Comparison of ENCODE assay signal across 18 mouse cellular contexts in the genomic region with DNA sequence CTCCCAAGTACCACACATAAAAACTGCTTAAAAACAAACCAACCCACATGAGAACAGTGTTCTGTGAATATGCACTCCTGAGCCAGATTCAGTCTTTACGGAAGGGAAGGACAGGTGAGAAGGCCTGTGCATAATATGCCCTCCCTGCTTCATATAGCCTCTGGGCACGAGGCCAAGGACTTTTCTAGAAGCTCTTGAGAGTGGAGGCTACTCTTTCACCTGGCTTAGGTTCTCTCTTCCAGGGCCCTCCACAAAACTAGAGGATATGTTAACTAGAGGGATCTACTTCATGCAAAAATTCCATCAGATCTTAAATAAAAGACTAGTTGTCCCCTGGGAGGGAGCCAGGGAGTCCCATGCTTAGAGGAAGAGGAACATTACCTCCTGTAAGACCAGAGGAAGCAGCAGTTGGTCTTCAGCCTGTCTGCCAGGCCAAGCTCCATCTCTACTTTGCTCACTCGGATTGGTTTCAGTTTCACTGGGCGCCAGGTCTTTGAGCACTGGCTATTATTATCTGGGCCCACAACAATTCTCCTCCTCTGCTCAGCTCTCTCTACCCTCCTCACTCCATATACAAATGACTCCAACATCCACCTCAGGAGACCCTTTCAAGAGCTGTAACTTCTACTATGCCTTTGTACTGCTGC.
A peak's percentile ranks its signal among the peaks of the same experiment; 100 is the strongest.
DNase-seq lines count a peak whose midpoint lies in the region; ATAC-seq and TF ChIP-seq lines count a peak whose summit lies in the region.
"Had no signal": no experiment of that assay in that cellular context is flagged by ENCODE, and none has a peak within 500 bp of the region (broad histone marks: within the 10 kb centered on the region; RNA-seq: fewer than 3 reads in every experiment).

No protein-coding gene starts in this region.

- no peaks in the 10 kb centered on the region for H3K9me3 ChIP-seq in lung, embryonic 15.5 days
- H3K9me3 ChIP-seq in MEL (replicated peaks; ENCODE audit: insufficient read depth, low read length): no peaks in the 10 kb centered on the region
- H3K9me3 ChIP-seq in liver, postnatal 0 days (ENCODE audit: low read length): no peaks in the 10 kb centered on the region
- H3K9me3 ChIP-seq: embryonic facial prominence, embryonic 10.5 days; G1E; kidney, embryonic 15.5 days; limb, embryonic 15.5 days; midbrain, embryonic 12.5 days; neural tube, embryonic 12.5 days had no signal

- TF ChIP-seq CTCF in lung, adult 2 months (IDR thresholded peaks at IDR 0.05; ENCODE audit: insufficient read depth, low read length): no peak
- TF ChIP-seq CTCF in MEL (IDR thresholded peaks at IDR 0.05 in 2 of 3, conservative IDR thresholded peaks at IDR 0.05 in 1 of 3; ENCODE audit: control insufficient read depth in 1 of 3, insufficient read depth in 1 of 3, low read depth in 2 of 3, low read length in 3 of 3, poor library complexity in 1 of 3, severe bottlenecking in 1 of 3): no peak
- TF ChIP-seq CTCF in liver, postnatal 0 days (IDR thresholded peaks at IDR 0.05; ENCODE audit: low read depth): no peak

- no peaks in the 10 kb centered on the region for H3K36me3 ChIP-seq in lung, embryonic 15.5 days
- no peaks in the 10 kb centered on the region; a peak in 1 of 4 replicates for H3K36me3 ChIP-seq in MEL (ENCODE audit: control insufficient read depth in 1 of 2, insufficient read depth in 2 of 2, low read length in 2 of 2)
- H3K36me3 ChIP-seq in liver, postnatal 0 days (replicated peaks; ENCODE audit: insufficient read depth, low read length): no peaks in the 10 kb centered on the region; the same call in 1 of the 2 replicates
- H3K36me3 ChIP-seq: embryonic facial prominence, embryonic 10.5 days; kidney, embryonic 15.5 days; midbrain, embryonic 12.5 days; neural tube, embryonic 12.5 days had no signal

- no peak for DNase-seq in lung, adult 2 months
- peak; percentile 11 for DNase-seq in MEL (ENCODE audit: low read depth, low spot score)
- peak; percentile 15 for DNase-seq in lung, postnatal 36 days
- DNase-seq in liver, postnatal 0 days: no peak
- DNase-seq in adrenal gland, postnatal 36 days: no peak
- no peak for DNase-seq in liver
- DNase-seq: cerebellum, adult 8-10 months; gastrocnemius, postnatal 10 days; right cerebral cortex, adult 18-20 months had no signal

- peaks cover 5% of the 10 kb centered on the region; the same call in 1 of the 2 replicates for H3K4me1 ChIP-seq in lung, embryonic 15.5 days
- peaks cover 10% of the 10 kb centered on the region; the same call in 1 of the 2 replicates for H3K4me1 ChIP-seq in lung, adult 2 months (ENCODE audit: control insufficient read depth, insufficient read depth, low read length)
- H3K4me1 ChIP-seq in MEL (ENCODE audit: control insufficient read depth in 1 of 2, insufficient read depth in 2 of 2, low read length in 2 of 2): no peaks in the 10 kb centered on the region; a peak in 1 of 4 replicates
- H3K4me1 ChIP-seq in liver, postnatal 0 days (ENCODE audit: insufficient read depth): no peaks in the 10 kb centered on the region
- H3K4me1 ChIP-seq: kidney, embryonic 15.5 days; limb, embryonic 15.5 days; neural tube, embryonic 12.5 days had no signal

- no peak for TF ChIP-seq POLR2A in lung, adult 2 months (IDR thresholded peaks at IDR 0.05; ENCODE audit: borderline replicate concordance, extremely low read depth, low read depth, low read length)
- TF ChIP-seq POLR2A in MEL (IDR thresholded peaks at IDR 0.05; ENCODE audit: control insufficient read depth in 1 of 2, insufficient read depth in 1 of 2, low read depth in 1 of 2, low read length in 2 of 2, poor library complexity in 1 of 2): no peak

- ATAC-seq in lung, embryonic 15.5 days (ENCODE audit: borderline replicate concordance, extremely low read depth, low FRiP score, low TSS enrichment): no peak
- peak; percentile 73 for ATAC-seq in common myeloid progenitor, adult 5-6 weeks (replicated peaks; ENCODE audit: low read depth, poor library complexity, severe bottlenecking)
- ATAC-seq in liver, postnatal 0 days: no peak
- ATAC-seq: CD4-positive, CD25-positive, alpha-beta regulatory T cell, adult 4 months had no signal

- WGBS in lung, embryonic 15.5 days: 79% methylated on average over 4 of the region's 4 CpGs
- 49% methylated on average over 4 of the region's 4 CpGs for whole genome bisulfite sequencing in lung, adult 2 months
- WGBS in liver, postnatal 0 days (ENCODE audit: insufficient replicate concordance): 71% methylated on average over 4 of the region's 4 CpGs

- TF ChIP-seq RAD21 in MEL (IDR thresholded peaks at IDR 0.05; ENCODE audit: low read depth, low read length): no peak

- no peak for TF ChIP-seq EP300 in MEL (IDR thresholded peaks at IDR 0.05; ENCODE audit: low read depth in 1 of 2, low read length in 2 of 2)
- no peak for TF ChIP-seq EP300 in liver, postnatal 0 days (IDR thresholded peaks at IDR 0.05; ENCODE audit: low read depth)

- no peak overlapping the region for H3K4me2 ChIP-seq in lung, embryonic 15.5 days
- H3K4me2 ChIP-seq in liver, postnatal 0 days (ENCODE audit: low read depth, low read length): no peak overlapping the region
- H3K4me2 ChIP-seq: kidney, embryonic 15.5 days; limb, embryonic 15.5 days; midbrain, embryonic 12.5 days; neural tube, embryonic 12.5 days had no signal

- H3K27me3 ChIP-seq in lung, embryonic 15.5 days: no peaks in the 10 kb centered on the region
- no peaks in the 10 kb centered on the region for H3K27me3 ChIP-seq in MEL (ENCODE audit: control insufficient read depth in 1 of 2, insufficient read depth in 2 of 2, low read length in 2 of 2)
- H3K27me3 ChIP-seq in liver, postnatal 0 days (ENCODE audit: insufficient read depth, low read length): no peaks in the 10 kb centered on the region
- H3K27me3 ChIP-seq: kidney, embryonic 15.5 days; limb, embryonic 15.5 days; midbrain, embryonic 12.5 days; neural tube, embryonic 12.5 days had no signal

- H3K27ac ChIP-seq in lung, embryonic 15.5 days: peak overlapping the region; percentile 15; the same call in 1 of the 2 replicates
- H3K27ac ChIP-seq in MEL (ENCODE audit: control insufficient read depth, low read depth, low read length): no peak overlapping the region
- no peak overlapping the region for H3K27ac ChIP-seq in liver, postnatal 0 days (ENCODE audit: low read depth)
- H3K27ac ChIP-seq: embryonic facial prominence, embryonic 10.5 days; kidney, embryonic 15.5 days; limb, embryonic 15.5 days; midbrain, embryonic 12.5 days; neural tube, embryonic 12.5 days had no signal

- H3K9ac ChIP-seq in lung, embryonic 15.5 days: no peak overlapping the region
- no peak overlapping the region for H3K9ac ChIP-seq in MEL (ENCODE audit: control insufficient read depth, low read depth, low read length, poor library complexity, severe bottlenecking)
- H3K9ac ChIP-seq in liver, postnatal 0 days (replicated peaks): no peak overlapping the region
- H3K9ac ChIP-seq: kidney, embryonic 15.5 days; limb, embryonic 15.5 days; midbrain, embryonic 12.5 days; neural tube, embryonic 12.5 days had no signal

- H3K4me3 ChIP-seq in lung, embryonic 15.5 days: no peak overlapping the region
- H3K4me3 ChIP-seq in lung, adult 2 months (replicated peaks; ENCODE audit: extremely low read depth, low read depth, low read length): no peak overlapping the region
- H3K4me3 ChIP-seq in MEL (ENCODE audit: control insufficient read depth in 1 of 2, insufficient read depth in 1 of 2, low read depth in 2 of 2, low read length in 2 of 2): no peak overlapping the region
- H3K4me3 ChIP-seq in liver, postnatal 0 days (ENCODE audit: low read depth, low read length): no peak overlapping the region
- H3K4me3 ChIP-seq: embryonic facial prominence, embryonic 10.5 days; kidney, embryonic 15.5 days; limb, embryonic 15.5 days; midbrain, embryonic 12.5 days; neural tube, embryonic 12.5 days had no signal

- no peaks in the 10 kb centered on the region for H3K79me2 ChIP-seq in MEL (ENCODE audit: control insufficient read depth, insufficient read depth, low read length, poor library complexity)

TF ChIP-seq in MEL, 35 proteins besides CTCF, POLR2A, EP300 and RAD21:
- TF ChIP-seq NRF1 (IDR thresholded peaks at IDR 0.05; ENCODE audit: insufficient read depth, low read depth, low read length, poor library complexity, severe bottlenecking) (no peak), ZMIZ1 (IDR thresholded peaks at IDR 0.05; ENCODE audit: low read depth, low read length) (no peak), BHLHE40 (IDR thresholded peaks at IDR 0.05; ENCODE audit: borderline replicate concordance, low read depth, low read length) (no peak), KAT2A (conservative IDR thresholded peaks at IDR 0.05; ENCODE audit: low read depth, low read length) (no peak), USF2 (IDR thresholded peaks at IDR 0.05; ENCODE audit: borderline replicate concordance in 1 of 2, insufficient read depth in 1 of 2, low read depth in 1 of 2, low read length in 2 of 2) (no peak), MXI1 (IDR thresholded peaks at IDR 0.05; ENCODE audit: low read depth, low read length) (no peak), MAFK (IDR thresholded peaks at IDR 0.05; ENCODE audit: borderline replicate concordance, low read depth, low read length) (no peak), MEF2A (IDR thresholded peaks at IDR 0.05; ENCODE audit: extremely low read depth, insufficient replicate concordance, low read depth, low read length, poor library complexity, severe bottlenecking) (no peak), ELF1 (IDR thresholded peaks at IDR 0.05; ENCODE audit: low read depth, low read length) (no peak), TAL1 (IDR thresholded peaks at IDR 0.05; ENCODE audit: low read length) (no peak), UBTF (IDR thresholded peaks at IDR 0.05; ENCODE audit: borderline replicate concordance, insufficient read depth, low read depth, low read length) (no peak), RCOR1 (IDR thresholded peaks at IDR 0.05; ENCODE audit: low read depth, low read length) (no peak), JUND (IDR thresholded peaks at IDR 0.05; ENCODE audit: low read depth, low read length) (no peak)

Comparison
In these comparisons a context has a peak if more than half of its experiments do, and no peak if none do; other contexts are left out.
1. DNase-seq: peak in MEL (single experiment) and lung, postnatal 36 days (single experiment); none in lung, adult 2 months (single experiment), liver, postnatal 0 days (single experiment), adrenal gland, postnatal 36 days (0 of 2) and liver (single experiment).